Mouse (Mus musculus): Measurements from ENCODE around the gene Ctsl. TPM values are rescaled to one million over a fixed set of nuclear protein-coding genes. Genes with fewer than 3 reads are reported as not detected.

Ctsl gene
- total and polyA plus RNA-seq, 2 experiments from 2014 or later = 103 to 203 TPM

DNA sequence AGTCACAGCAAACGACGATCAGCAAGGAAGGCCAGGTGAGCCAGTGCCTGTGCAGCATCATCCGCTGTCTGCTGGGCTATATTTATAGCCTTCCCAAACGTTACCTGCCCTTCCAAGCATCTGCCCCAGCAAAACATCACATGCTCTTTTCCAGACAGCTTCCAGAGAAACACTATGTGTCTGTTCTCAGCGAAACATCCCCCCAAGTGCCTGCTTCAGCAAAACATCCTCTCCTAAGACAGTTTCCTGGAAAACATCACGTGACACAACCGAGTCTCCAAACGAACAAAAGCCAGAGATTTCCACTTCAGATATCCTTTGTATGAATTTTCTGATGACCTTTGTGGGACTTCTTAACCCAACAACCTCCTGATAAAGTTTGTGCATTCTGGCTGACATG lies 50.4 kb downstream of the Ctsl start:
- Histone ChIP-seq H3K36me3 (ENCODE audit: insufficient read depth, low read length) (no peaks in the 10 kb centered on the region), H3K27ac (no peak overlapping the region), H3K4me3 (ENCODE audit: low read length) (no peak overlapping the region), H3K9ac (replicated peaks; ENCODE audit: low read length) (no peak overlapping the region), H3K4me2 (ENCODE audit: low read depth, low read length) (no peak overlapping the region), H3K9me3 (ENCODE audit: low read length) (no peaks in the 10 kb centered on the region), H3K4me1 (ENCODE audit: insufficient read depth, low read length) (no peaks in the 10 kb centered on the region), H3K27me3 (ENCODE audit: insufficient read depth, low read length) (no peaks in the 10 kb centered on the region)
- ATAC-seq (no peak), DNase-seq (ENCODE audit: low spot score) (no peak)
- 80% methylated on average over 8 of the region's 8 CpGs for whole genome bisulfite sequencing
- TF ChIP-seq CTCF (IDR thresholded peaks at IDR 0.05; ENCODE audit: low read depth) = no peak

- Histone ChIP-seq H3K4me1 (ENCODE audit: insufficient read depth, low read length) (no peaks in the 10 kb centered on the region), H3K4me2 (ENCODE audit: low read depth, low read length) (no peak overlapping the region), H3K9ac (replicated peaks; ENCODE audit: low read length) (no peak overlapping the region), H3K36me3 (ENCODE audit: insufficient read depth, low read length) (no peaks in the 10 kb centered on the region), H3K27ac (no peak overlapping the region), H3K4me3 (ENCODE audit: low read length) (no peak overlapping the region), H3K9me3 (ENCODE audit: low read length) (no peaks in the 10 kb centered on the region), H3K27me3 (ENCODE audit: insufficient read depth, low read length) (no peaks in the 10 kb centered on the region)
- no peak for DNase-seq (ENCODE audit: low spot score)
- peak; percentile 4; the same call in 1 of the 2 replicates for TF ChIP-seq CTCF (IDR thresholded peaks at IDR 0.05; ENCODE audit: low read depth)
- ATAC-seq = no peak
Measured at GRCm38 (mm10) chr13:64319782-64320181, 50.9 kb downstream of the Ctsl start.

DNA sequence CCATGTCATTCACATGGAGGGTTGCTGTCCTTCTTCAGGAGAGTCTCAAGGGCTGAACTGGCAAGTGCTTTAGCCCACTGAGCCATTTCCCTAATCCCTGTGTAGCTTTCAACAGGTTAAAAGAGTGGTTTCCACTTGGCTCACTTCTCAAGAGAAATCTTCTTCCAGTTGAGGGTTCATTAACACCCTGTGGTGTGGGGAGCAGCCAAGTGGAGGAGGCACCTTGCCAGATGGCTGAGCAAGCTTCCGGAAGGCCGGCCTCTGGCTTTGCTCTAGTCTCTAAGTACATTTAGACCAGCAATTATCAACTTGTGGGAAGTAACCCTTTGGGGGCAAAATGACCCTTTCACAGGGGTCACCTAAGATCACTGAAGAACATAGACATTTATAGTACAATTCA lies 52.3 kb downstream of the Ctsl start:
- no peaks in the 10 kb centered on the region for H3K27me3 ChIP-seq (ENCODE audit: insufficient read depth, low read length)
- ATAC-seq (no peak), DNase-seq (ENCODE audit: low spot score) (peak; percentile 64)
- no peak overlapping the region for H3K9ac ChIP-seq (replicated peaks; ENCODE audit: low read length)
- H3K4me1 ChIP-seq (ENCODE audit: insufficient read depth, low read length) = no peaks in the 10 kb centered on the region
- H3K4me2 ChIP-seq (ENCODE audit: low read depth, low read length) = no peak overlapping the region
- no peaks in the 10 kb centered on the region for H3K36me3 ChIP-seq (ENCODE audit: insufficient read depth, low read length)
- H3K27ac ChIP-seq = no peak overlapping the region
- no peaks in the 10 kb centered on the region for H3K9me3 ChIP-seq (ENCODE audit: low read length)
- no peak for TF ChIP-seq CTCF (IDR thresholded peaks at IDR 0.05; ENCODE audit: low read depth)
- H3K4me3 ChIP-seq (ENCODE audit: low read length) = no peak overlapping the region
- WGBS = 44% methylated on average over 2 of the region's 2 CpGs

- no peak overlapping the region for H3K4me3 ChIP-seq (ENCODE audit: low read length)
- no peak overlapping the region for H3K9ac ChIP-seq (replicated peaks; ENCODE audit: low read length)
- H3K4me1 ChIP-seq (ENCODE audit: insufficient read depth, low read length) = no peaks in the 10 kb centered on the region
- no peaks in the 10 kb centered on the region for H3K36me3 ChIP-seq (ENCODE audit: insufficient read depth, low read length)
- 3% methylated on average over 3 of the region's 3 CpGs for WGBS
- no peaks in the 10 kb centered on the region for H3K27me3 ChIP-seq (ENCODE audit: insufficient read depth, low read length)
- H3K27ac ChIP-seq = no peak overlapping the region
- DNase-seq (ENCODE audit: low spot score) (peak; percentile 89), ATAC-seq (no peak)
- peak; percentile 79 for TF ChIP-seq CTCF (IDR thresholded peaks at IDR 0.05; ENCODE audit: low read depth)
- no peak overlapping the region for H3K4me2 ChIP-seq (ENCODE audit: low read depth, low read length)
- no peaks in the 10 kb centered on the region for H3K9me3 ChIP-seq (ENCODE audit: low read length)
Measured at GRCm38 (mm10) chr13:64315483-64316050, 55.1 kb downstream of the Ctsl start.

DNA sequence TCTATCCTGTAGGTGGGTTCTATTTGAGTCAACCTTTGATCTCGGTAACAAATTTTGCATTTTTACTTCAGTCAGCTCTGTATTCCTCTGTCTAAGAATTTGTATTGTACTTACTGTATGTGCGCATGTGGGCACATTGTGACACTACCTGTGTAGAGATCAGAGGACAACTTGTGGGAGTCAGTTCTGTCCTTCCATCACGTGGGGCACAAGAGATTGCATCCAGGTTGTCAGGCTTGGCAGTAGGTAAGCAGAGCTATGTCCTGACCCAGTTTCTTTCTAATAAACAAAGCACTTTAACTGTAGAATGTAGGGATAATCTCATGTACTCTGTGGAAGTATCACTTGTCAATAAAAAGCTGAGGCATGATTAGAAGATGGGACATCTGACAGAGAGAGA lies 56.6 kb downstream of the Ctsl start:
- no peaks in the 10 kb centered on the region for H3K4me1 ChIP-seq (ENCODE audit: insufficient read depth, low read length)
- no peaks in the 10 kb centered on the region for H3K36me3 ChIP-seq (ENCODE audit: insufficient read depth, low read length)
- TF ChIP-seq CTCF (IDR thresholded peaks at IDR 0.05; ENCODE audit: low read depth) = no peak
- ATAC-seq (no peak), DNase-seq (ENCODE audit: low spot score) (no peak)
- no peak overlapping the region for H3K27ac ChIP-seq
- no peak overlapping the region for H3K9ac ChIP-seq (replicated peaks; ENCODE audit: low read length)
- H3K27me3 ChIP-seq (ENCODE audit: insufficient read depth, low read length) = no peaks in the 10 kb centered on the region
- 72% methylated on average over 3 of the region's 3 CpGs for WGBS
- H3K4me2 ChIP-seq (ENCODE audit: low read depth, low read length) = no peak overlapping the region
- no peak overlapping the region for H3K4me3 ChIP-seq (ENCODE audit: low read length)
- H3K9me3 ChIP-seq (ENCODE audit: low read length) = no peaks in the 10 kb centered on the region

- Histone ChIP-seq H3K27ac (peak overlapping the region; percentile 45; the same call in 1 of the 2 replicates), H3K27me3 (ENCODE audit: insufficient read depth, low read length) (no peaks in the 10 kb centered on the region), H3K4me1 (ENCODE audit: insufficient read depth, low read length) (no peaks in the 10 kb centered on the region), H3K36me3 (ENCODE audit: insufficient read depth, low read length) (no peaks in the 10 kb centered on the region), H3K9me3 (ENCODE audit: low read length) (no peaks in the 10 kb centered on the region), H3K4me2 (ENCODE audit: low read depth, low read length) (peak overlapping the region; percentile 55), H3K9ac (replicated peaks; ENCODE audit: low read length) (peak overlapping the region; percentile 62), H3K4me3 (ENCODE audit: low read length) (peak overlapping the region; percentile 68)
- no peak for DNase-seq (ENCODE audit: low spot score)
- ATAC-seq = peak; percentile 58; the same call in 1 of the 2 replicates
- WGBS = 2% methylated on average over 2 of the region's 2 CpGs
- TF ChIP-seq CTCF (IDR thresholded peaks at IDR 0.05; ENCODE audit: low read depth) = no peak
Measured at GRCm38 (mm10) chr13:64312916-64313289, 57.8 kb downstream of the Ctsl start.

DNA sequence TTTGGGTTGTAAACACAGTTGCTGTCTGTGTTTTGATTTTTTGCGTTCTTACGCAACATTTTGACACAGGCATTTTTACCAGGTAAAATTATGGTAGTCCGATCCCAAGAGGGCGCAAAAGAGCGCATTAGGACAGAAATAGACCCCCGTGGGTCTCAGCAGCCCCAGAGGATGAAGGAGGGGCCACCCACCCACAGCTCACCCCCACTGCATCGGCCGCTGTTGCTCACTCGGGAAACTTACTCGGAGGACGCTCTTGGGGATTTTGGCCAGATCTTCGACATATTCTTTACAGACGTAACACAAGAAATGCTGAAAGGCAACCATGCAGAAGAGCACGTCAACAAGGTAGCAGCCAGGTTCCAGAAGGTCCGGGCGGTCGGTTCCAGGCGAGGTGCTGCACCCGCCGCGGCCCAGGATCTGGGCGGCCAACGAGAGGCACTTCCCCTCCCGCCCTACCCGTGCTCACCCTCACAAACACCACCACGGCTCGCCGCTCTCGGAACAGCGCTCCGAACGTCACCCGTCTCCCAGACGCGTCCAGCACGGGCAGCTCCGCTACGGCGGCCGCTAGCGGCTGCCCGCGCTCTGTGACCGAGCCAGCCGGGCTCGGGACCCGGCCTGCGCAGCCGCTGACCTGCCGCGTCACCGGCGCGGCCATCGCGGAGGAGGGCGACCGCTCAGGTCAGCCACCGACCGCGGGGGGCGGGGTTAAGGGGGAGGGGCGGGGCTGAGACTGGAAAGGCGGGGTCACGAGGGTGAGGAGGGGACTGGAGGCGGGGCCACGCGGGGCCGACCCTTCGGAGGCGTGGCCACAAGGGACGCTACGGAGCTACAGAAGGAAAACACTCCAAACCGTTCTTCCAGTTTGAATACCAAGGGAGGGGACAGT lies 58.4 kb downstream of the Ctsl start, which contains the start of gene Aaed1:
TSS of gene Aaed1 (minus strand) at position 687 of the 892 bp plus-strand sequence.
- Histone ChIP-seq H3K4me1 (ENCODE audit: insufficient read depth, low read length) (no peaks in the 10 kb centered on the region), H3K36me3 (ENCODE audit: insufficient read depth, low read length) (peaks cover 4% of the 10 kb centered on the region; the same call in 1 of the 2 replicates), H3K4me2 (ENCODE audit: low read depth, low read length) (peak within 1 kb of the TSS; percentile 55), H3K27me3 (ENCODE audit: insufficient read depth, low read length) (no peaks in the 10 kb centered on the region), H3K9ac (replicated peaks; ENCODE audit: low read length) (peak within 1 kb of the TSS; percentile 62), H3K9me3 (ENCODE audit: low read length) (no peaks in the 10 kb centered on the region), H3K27ac (peak within 1 kb of the TSS; percentile 87), H3K4me3 (ENCODE audit: low read length) (peak within 1 kb of the TSS; percentile 68)
- WGBS = 1% methylated on average over 70 of the region's 74 CpGs
- ATAC-seq (peak; percentile 95), DNase-seq (ENCODE audit: low spot score) (peak; percentile 93)
- TF ChIP-seq CTCF (IDR thresholded peaks at IDR 0.05; ENCODE audit: low read depth) = peak; percentile 54

Data from hindbrain, postnatal 0 days (tissue).